Mouse (Mus musculus) embryonic fibroblast, embryonic 13.5 days (primary cell): ENCODE measurements at regions not wholly inside any gene's neighbourhood (a gene's known extent, or its start where the extent isn't known, plus 50 kb on each side); places are given as distances from the start of the nearest gene placed in this dataset.

Source experiments
- CTCF ChIP-seq: IDR thresholded peaks from 2 replicates; pipeline ENCODE4 v1.5.1; 2011; ENCODE audit warnings: mild to moderate bottlenecking, control low read depth, low read length, moderate library complexity, borderline replicate concordance; ENCODE audit not compliant: insufficient read depth
- POLR2A ChIP-seq: IDR thresholded peaks from 2 replicates; pipeline ENCODE4 v1.6.1; 2011; ENCODE audit warnings: low read depth, mild to moderate bottlenecking, control low read depth, low read length, moderate library complexity

GRCm38 (mm10) chr3:124000883-124001282 is 310.2 kb upstream of the Ndst3 start:
- no peak for TF ChIP-seq POLR2A
- TF ChIP-seq CTCF, result no peak
